Mouse (Mus musculus): ENCODE results near the gene Ccdc47.

DNA sequence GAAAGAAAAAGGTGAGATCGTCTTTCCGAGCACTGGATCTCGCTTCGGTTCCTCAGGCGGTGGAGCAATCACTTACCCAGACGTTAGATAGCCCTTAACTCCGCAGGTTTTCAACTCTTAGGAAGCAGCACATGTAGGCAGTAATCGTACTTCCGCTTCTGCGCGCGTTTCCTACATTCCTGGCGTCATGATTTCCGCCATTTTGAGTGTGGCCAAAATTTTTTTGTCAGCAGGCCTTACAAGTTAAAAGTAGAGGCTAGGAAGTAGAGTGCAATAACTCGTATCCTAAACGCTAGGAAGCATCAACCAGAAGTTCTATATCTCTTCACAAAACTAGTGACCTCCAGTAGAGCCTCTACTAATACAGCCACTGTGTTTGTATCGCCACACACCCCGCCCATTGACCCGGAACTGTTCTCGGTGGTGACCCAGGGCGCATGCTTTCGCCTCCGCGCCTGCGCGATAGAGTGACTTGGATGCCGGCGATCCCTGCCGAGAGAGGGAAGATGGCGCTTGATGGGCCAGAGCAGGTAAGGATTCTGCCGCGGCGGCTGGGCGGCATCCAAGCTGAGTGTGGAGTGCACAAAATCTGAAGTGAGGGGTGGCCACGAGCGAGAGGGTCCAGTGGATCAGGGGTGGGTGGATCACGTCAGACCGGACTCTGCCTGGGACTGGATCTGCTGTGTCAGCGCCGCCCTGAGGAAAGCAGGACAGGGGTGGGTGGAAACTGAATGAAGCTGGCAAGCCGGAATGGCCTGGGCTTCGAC lies 39.7 kb upstream of the Ccdc47 start, which contains the start of the genes Ftsj3 and Psmc5:
- TF ChIP-seq CTCF (IDR thresholded peaks at IDR 0.05; ENCODE audit: borderline replicate concordance, extremely low read depth, insufficient read depth, insufficient read length) (no peak), POLR2A (IDR thresholded peaks at IDR 0.05; ENCODE audit: borderline replicate concordance, extremely low read depth, insufficient read depth, insufficient read length, poor library complexity, severe bottlenecking) (peak; percentile 47; the same call in 1 of the 2 replicates)
